Mouse (Mus musculus): ENCODE results near the gene Capzb. TPM values are rescaled to one million over a fixed set of nuclear protein-coding genes. Genes with fewer than 3 reads are reported as not detected.

Capzb gene
- total RNA-seq, 2 experiments from 2014 or later = 444 to 499 TPM

DNA sequence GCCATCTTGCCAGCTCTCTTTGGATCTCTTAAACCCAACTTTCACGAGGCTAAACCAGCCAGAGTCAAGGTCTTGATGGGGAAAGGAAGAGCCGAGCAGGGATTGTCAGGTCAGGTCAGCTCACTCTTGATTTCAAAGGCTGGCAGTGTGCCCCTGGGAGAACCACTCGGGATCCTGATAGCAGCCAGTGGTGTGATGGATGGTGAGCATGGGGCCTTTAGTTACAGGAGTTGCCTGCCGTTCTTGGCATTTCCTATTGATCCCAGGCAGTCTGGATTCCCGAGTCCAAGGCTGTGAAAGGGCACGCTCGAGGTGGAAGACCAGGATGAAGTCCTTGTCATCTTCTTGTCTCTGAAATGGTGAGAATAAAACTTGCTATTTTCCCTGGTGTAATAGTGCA, 9.9 kb downstream of the Capzb start:
- intact Hi-C loops (cut with DNase I) = no loop called here
- no peak overlapping the region; the same call in 1 of the 2 replicates for H3K4me3 ChIP-seq
- peak overlapping the region; percentile 100 for H3K27ac ChIP-seq
- peak; percentile 73 for DNase-seq
- TF ChIP-seq CTCF (IDR thresholded peaks at IDR 0.05) = no peak

GRCm38 (mm10) chr4:139203381-139203780, 10.7 kb downstream of the Capzb start:
- no peak for TF ChIP-seq CTCF (IDR thresholded peaks at IDR 0.05)
- H3K27ac ChIP-seq = peak overlapping the region; percentile 100
- intact Hi-C loops (cut with DNase I) = no loop called here
- H3K4me3 ChIP-seq = no peak overlapping the region; the same call in 1 of the 2 replicates
- peak; percentile 38 for DNase-seq

- intact Hi-C loops (cut with DNase I) = no loop called here
- TF ChIP-seq CTCF (IDR thresholded peaks at IDR 0.05) = peak; percentile 59
- peak overlapping the region; percentile 100 for H3K27ac ChIP-seq
- no peak overlapping the region for H3K4me3 ChIP-seq
- DNase-seq = peak; percentile 40
Measured at GRCm38 (mm10) chr4:139205842-139206241, 13.1 kb downstream of the Capzb start.

DNA sequence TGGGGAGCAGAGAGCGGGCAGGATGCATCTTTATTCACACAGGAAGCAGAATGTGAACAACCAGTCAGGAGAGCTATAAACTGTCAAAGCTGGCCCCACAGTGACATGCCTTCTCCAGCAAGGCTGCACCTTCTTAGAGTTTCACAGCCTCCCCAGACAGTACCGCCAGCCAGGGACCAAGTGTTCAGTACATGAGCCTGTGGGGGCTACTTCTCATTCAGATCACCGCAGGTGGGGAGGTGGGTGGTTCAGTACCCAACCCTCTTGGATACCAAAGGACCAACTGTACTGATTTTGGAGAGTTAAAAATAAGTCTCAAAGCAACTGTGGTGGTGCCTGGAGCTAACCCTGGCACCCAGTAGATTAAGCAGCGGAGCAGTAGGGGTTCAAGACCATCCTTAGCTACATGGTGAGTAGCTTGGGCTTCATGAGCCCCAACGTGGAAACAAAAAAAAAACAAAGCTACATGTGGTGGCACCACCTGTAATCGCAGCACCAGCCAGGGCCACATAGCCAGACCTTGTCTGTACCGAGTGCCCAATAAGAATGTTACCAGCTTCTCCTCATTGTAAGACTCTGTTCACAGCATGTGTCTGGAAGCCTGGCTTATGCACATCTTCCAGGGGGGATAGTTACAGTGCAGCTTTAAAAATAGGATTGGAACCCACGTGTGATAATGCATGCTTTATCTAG, 13.8 kb downstream of the Capzb start:
- TF ChIP-seq CTCF (IDR thresholded peaks at IDR 0.05) = no peak
- no peak for DNase-seq
- intact Hi-C loops (cut with DNase I) = no loop called here
- H3K27ac ChIP-seq = peak overlapping the region; percentile 100
- no peak overlapping the region for H3K4me3 ChIP-seq

- TF ChIP-seq CTCF (IDR thresholded peaks at IDR 0.05) = no peak
- Histone ChIP-seq H3K27ac (peak overlapping the region; percentile 100), H3K4me3 (peak overlapping the region; percentile 48)
- intact Hi-C loops (cut with DNase I) = no loop called here
- peak; percentile 63 for DNase-seq
Measured at GRCm38 (mm10) chr4:139208236-139209129, 15.8 kb downstream of the Capzb start.

DNA sequence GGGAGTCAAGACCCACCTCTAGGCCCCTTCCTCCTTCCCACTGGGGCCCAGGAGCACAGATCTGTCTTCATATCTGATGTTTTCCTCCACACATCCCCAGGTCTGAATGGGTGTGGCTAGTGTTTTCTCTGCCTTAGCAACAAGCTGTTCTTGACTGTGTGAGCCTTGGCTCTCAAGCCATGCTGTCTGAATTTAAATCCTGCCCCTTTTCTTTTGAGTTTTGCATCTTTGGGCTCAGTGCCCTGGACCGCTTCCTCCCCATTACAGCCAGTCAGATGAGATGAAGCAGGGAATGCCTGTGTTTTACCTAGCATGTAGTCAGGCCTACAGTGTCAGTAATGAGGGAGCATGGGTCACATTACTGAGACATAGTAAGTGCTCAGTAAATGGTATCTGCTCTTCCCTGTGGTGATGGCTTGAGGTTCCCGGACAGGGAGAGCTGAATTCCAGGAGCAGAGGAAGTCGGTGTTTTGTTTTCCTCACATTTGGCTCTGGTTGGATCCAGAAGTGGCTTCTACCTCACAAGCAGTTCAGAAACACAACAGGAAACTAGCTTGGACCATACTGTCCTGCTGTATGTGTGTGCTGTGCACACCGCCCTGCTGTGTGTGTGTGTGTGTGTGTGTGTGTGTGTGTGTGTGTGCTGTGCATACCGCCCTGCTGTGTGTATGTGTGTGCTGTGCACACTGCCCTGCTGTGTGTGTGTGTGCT, 16.6 kb downstream of the Capzb start:
- no peak for TF ChIP-seq CTCF (IDR thresholded peaks at IDR 0.05)
- peak; percentile 63 for DNase-seq
- Histone ChIP-seq H3K27ac (peak overlapping the region; percentile 100), H3K4me3 (peak overlapping the region; percentile 48)
- intact Hi-C loops (cut with DNase I) = no loop called here

- peak; percentile 64 for TF ChIP-seq CTCF (IDR thresholded peaks at IDR 0.05)
- intact Hi-C loops (cut with DNase I) = loop anchor here (5.0 to 10.0 kb wide), 2 partner anchors 40 to 73 kb away; no protein-coding TSS in a partner anchor
- peak overlapping the region; percentile 88 for H3K27ac ChIP-seq
- peak; percentile 75 for DNase-seq
- peak overlapping the region; percentile 18 for H3K4me3 ChIP-seq
Measured at GRCm38 (mm10) chr4:139211975-139212831, 19.5 kb downstream of the Capzb start.

GRCm38 (mm10) chr4:139213086-139213485, 20.4 kb downstream of the Capzb start:
- Histone ChIP-seq H3K27ac (peak overlapping the region; percentile 88), H3K4me3 (peak overlapping the region; percentile 36; the same call in 1 of the 2 replicates)
- no peak for TF ChIP-seq CTCF (IDR thresholded peaks at IDR 0.05)
- no peak for DNase-seq
- intact Hi-C loops (cut with DNase I) = loop anchor here (5.0 to 10.0 kb wide), 2 partner anchors 39 to 72 kb away; no protein-coding TSS in a partner anchor

DNA sequence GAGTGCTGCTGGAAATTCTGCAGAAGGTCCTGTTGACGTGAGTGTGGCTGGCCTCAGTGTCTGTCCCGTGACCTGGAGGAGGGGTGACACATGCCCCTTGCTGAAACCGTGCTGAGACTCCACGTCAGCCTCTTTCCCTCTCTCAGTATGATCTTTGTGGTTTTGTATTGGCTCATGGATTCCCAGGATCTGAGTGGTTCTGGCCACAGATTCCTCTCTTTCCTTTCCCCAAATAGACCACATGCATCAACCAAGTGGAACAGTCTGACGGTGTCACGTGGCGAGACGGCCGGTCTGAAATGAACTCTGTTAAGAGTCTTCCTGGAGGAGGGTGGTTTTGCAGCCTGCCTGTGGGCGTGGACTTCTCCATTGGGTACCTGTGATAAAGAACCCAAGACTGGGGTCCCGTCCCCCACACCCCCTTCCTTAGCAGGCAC, 21.3 kb downstream of the Capzb start:
- DNase-seq = peak; percentile 77
- no peak for TF ChIP-seq CTCF (IDR thresholded peaks at IDR 0.05)
- peak overlapping the region; percentile 36 for H3K4me3 ChIP-seq
- H3K27ac ChIP-seq = peak overlapping the region; percentile 88
- intact Hi-C loops (cut with DNase I) = loop anchor here (5.0 to 10.0 kb wide), 2 partner anchors 38 to 71 kb away; no protein-coding TSS in a partner anchor

DNA sequence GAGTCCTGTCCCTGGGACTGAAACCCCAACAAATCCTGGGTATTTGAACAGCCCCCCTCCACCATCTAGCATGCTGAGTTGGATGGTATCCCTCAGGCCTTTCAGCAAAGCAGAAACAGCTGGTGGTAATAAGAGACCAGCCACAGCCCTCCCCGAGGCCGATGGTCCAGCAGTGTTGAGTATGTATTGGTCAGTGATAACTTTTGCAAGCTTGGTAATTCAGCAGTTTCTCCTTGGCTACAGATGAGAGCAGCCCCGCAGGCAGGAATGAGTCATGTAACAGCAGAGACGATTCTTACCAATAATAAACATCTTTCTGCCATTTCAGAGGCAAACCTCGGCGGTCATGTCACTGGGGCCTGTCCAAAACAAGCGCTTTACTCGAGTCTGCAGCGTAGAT, 23.9 kb downstream of the Capzb start:
- intact Hi-C loops (cut with DNase I) = loop anchor here (10.0 kb wide), 1 partner anchor 68 kb away; no protein-coding TSS in a partner anchor
- TF ChIP-seq CTCF (IDR thresholded peaks at IDR 0.05) = no peak
- peak overlapping the region; percentile 88 for H3K27ac ChIP-seq
- peak overlapping the region; percentile 41 for H3K4me3 ChIP-seq
- DNase-seq = peak; percentile 74

DNA sequence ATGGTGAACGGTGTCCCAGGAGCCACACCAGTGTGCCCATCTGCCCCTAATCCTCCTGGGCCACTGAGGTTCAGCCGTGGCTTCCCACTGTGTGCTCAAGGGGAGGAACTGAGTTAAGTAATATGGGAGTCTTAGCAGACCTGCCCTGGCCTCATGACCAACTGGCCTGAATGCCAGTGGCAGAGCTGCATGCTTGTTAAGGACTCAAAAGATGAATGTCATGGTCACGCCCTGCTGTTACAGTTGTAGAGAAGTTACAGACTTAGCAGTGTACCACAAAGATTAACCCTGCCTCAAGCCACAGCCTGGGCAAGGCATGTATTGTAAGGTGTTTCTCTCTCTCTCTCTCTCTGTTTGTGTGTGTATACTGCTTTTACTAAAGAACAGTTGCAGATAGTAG, 25.8 kb downstream of the Capzb start:
- DNase-seq = no peak
- TF ChIP-seq CTCF (IDR thresholded peaks at IDR 0.05) = no peak
- intact Hi-C loops (cut with DNase I) = loop anchor here (10.0 kb wide), 1 partner anchor 66 kb away; no protein-coding TSS in a partner anchor
- Histone ChIP-seq H3K4me3 (no peak overlapping the region), H3K27ac (peak overlapping the region; percentile 88)
